Comparison of ENCODE assay signal across 8 mouse cellular contexts in genomic region chr5:63951421-63951911, GRCm38 (mm10). TPM values are rescaled to one million over a fixed set of nuclear protein-coding genes. Genes with fewer than 3 reads are reported as not detected.
DNase-seq lines count a peak whose midpoint lies in the region; ATAC-seq lines count a peak whose summit lies in the region.

No protein-coding gene starts in this region.

- no peak overlapping the region for H3K9ac ChIP-seq in kidney, embryonic 16.5 days (replicated peaks; ENCODE audit: low read length)

- H3K27me3 ChIP-seq in kidney, embryonic 16.5 days (ENCODE audit: insufficient read depth, low read length) = no peaks in the 10 kb centered on the region

- no peak overlapping the region for H3K4me2 ChIP-seq in kidney, embryonic 16.5 days (replicated peaks; ENCODE audit: low read depth, low read length)

- H3K4me1 ChIP-seq in kidney, embryonic 16.5 days (ENCODE audit: insufficient read depth, low read length) = peaks cover 44% of the 10 kb centered on the region

- WGBS in kidney, embryonic 16.5 days = 59% methylated on average over 11 of the region's 11 CpGs

- no peaks in the 10 kb centered on the region for H3K36me3 ChIP-seq in kidney, embryonic 16.5 days (ENCODE audit: insufficient read depth, low read length)

- peak; percentile 55; the same call in 1 of the 2 replicates for ATAC-seq in kidney, embryonic 16.5 days (ENCODE audit: low FRiP score, low TSS enrichment)

- peak; percentile 61 for DNase-seq in adrenal gland, adult 2 months
- no peak for DNase-seq in adrenal gland, postnatal 4 days (ENCODE audit: low spot score in 2 of 2)
- DNase-seq in adrenal gland, postnatal 25 days = peak; percentile 46
- peak; percentile 68 to 86 for DNase-seq in heart, adult 9 months (ENCODE audit: low spot score in 2 of 2)
- DNase-seq in layer of hippocampus, postnatal 10 days (ENCODE audit: low spot score in 2 of 2) = no peak
- no peak for DNase-seq in right cerebral cortex, adult 2 months (ENCODE audit: low spot score in 2 of 2)
- DNase-seq in frontal cortex, postnatal 25 days (ENCODE audit: low spot score in 2 of 2) = no peak

- H3K9me3 ChIP-seq in kidney, embryonic 16.5 days (ENCODE audit: low read length) = no peaks in the 10 kb centered on the region

- no peak overlapping the region for H3K4me3 ChIP-seq in kidney, embryonic 16.5 days (ENCODE audit: low read length)

- peak overlapping the region; percentile 63; the same call in 1 of the 2 replicates for H3K27ac ChIP-seq in kidney, embryonic 16.5 days (ENCODE audit: low read length)

RNA-seq across cellular contexts. Expression of gene Rell1, which starts 17.2 kb away (rescaled TPM):
- 10 to 100 TPM; 53.6 to 69.5 TPM for total RNA-seq in adrenal gland, adult 2 months (2021)
- polyA plus RNA-seq in adrenal gland, adult 2 months (2012; rRNA removed) = 21.7 and 27.0 TPM in 2 replicates
- 10 to 100 TPM; 36.7 to 39.9 TPM for total RNA-seq in adrenal gland, postnatal 4 days (2021)
- 47.8 and 50.3 TPM in 2 replicates for total RNA-seq in adrenal gland, postnatal 25 days (2021)
- 27.2 and 28.1 TPM in 2 replicates for polyA plus RNA-seq in kidney, embryonic 16.5 days (2015; fragmentation: Nextera tagmentation; extraction: Ambion mirVana)
- total RNA-seq in layer of hippocampus, postnatal 10 days (2021) = 10 to 100 TPM; 15.2 to 16.6 TPM

Comparison
In these comparisons a context has a peak if more than half of its experiments do, and no peak if none do; other contexts are left out.
1. DNase-seq: peak in adrenal gland, adult 2 months (single experiment), adrenal gland, postnatal 25 days (single experiment) and heart, adult 9 months (2 of 2); none in adrenal gland, postnatal 4 days (0 of 2), layer of hippocampus, postnatal 10 days (0 of 2), right cerebral cortex, adult 2 months (0 of 2) and frontal cortex, postnatal 25 days (0 of 2).